Mouse (Mus musculus): ENCODE results near the gene Ccz1. TPM values are rescaled to one million over a fixed set of nuclear protein-coding genes. Genes with fewer than 3 reads are reported as not detected.

Ccz1 gene
- polyA plus RNA-seq, 1 experiment from 2014 or later: 30.5 TPM

DNA sequence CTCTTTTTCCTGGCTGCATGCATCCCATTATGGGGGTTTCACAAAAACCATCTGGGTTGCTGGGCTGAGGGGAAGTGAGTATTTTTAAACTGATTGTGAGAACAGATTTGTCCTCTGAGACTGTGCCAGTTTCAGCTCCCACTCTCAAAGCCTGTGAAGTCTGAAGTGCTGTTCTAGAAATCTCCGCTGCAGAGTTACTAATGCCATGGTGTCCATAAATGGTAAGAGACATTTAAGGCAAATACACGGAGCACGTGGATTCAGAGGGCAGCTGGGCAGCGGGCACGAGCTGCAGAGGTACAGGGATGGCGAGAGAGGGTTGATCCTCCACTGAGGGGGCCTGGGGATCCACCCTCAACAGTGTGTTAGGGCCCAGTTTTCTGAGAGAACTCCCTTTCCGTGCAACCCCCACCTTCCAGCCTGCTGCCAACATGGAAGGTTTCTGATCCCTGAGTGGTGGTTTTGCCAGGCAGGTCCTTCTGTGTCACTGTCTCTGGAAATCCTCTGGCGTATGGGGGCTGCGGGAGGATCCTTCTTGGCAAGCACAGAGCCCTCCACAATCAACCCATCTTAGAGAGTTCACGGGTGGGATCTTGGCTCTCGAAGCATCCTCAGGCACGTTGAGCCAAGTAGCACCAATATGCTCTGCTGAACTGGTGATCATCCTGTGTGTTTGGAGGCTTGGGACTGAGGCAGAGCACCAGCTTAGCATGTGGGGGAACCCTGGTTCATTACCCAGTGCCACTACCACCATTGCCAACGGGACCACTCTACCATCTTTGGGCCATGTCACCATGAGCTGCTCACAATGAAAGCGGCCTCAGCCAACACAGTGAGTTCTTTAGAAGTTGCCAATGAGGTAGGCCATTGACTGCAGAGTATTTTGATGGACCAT lies 71.2 kb downstream of the Ccz1 start:
- H3K4me2 ChIP-seq (ENCODE audit: low read depth, low read length): no peak overlapping the region
- H3K4me1 ChIP-seq (ENCODE audit: insufficient read depth): no peaks in the 10 kb centered on the region
- no peak overlapping the region for H3K9ac ChIP-seq (replicated peaks)
- H3K4me3 ChIP-seq (ENCODE audit: low read depth, low read length): no peak overlapping the region
- ATAC-seq: no peak
- no peaks in the 10 kb centered on the region for H3K36me3 ChIP-seq (replicated peaks; ENCODE audit: insufficient read depth, low read length)
- TF ChIP-seq CTCF (IDR thresholded peaks at IDR 0.05; ENCODE audit: low read depth): no peak
- no peak for TF ChIP-seq EP300 (IDR thresholded peaks at IDR 0.05; ENCODE audit: low read depth)
- DNase-seq: no peak
- WGBS (ENCODE audit: insufficient replicate concordance): 80% methylated on average over 14 of the region's 14 CpGs
- no peaks in the 10 kb centered on the region for H3K9me3 ChIP-seq (ENCODE audit: low read length)
- no peaks in the 10 kb centered on the region for H3K27me3 ChIP-seq (ENCODE audit: insufficient read depth, low read length)
- H3K27ac ChIP-seq (ENCODE audit: low read depth): no peak overlapping the region

- Histone ChIP-seq H3K9me3 (ENCODE audit: low read length) (no peaks in the 10 kb centered on the region), H3K4me1 (ENCODE audit: insufficient read depth) (no peaks in the 10 kb centered on the region), H3K36me3 (replicated peaks; ENCODE audit: insufficient read depth, low read length) (no peaks in the 10 kb centered on the region), H3K4me2 (ENCODE audit: low read depth, low read length) (no peak overlapping the region), H3K27ac (ENCODE audit: low read depth) (no peak overlapping the region), H3K4me3 (ENCODE audit: low read depth, low read length) (no peak overlapping the region), H3K9ac (replicated peaks) (no peak overlapping the region), H3K27me3 (ENCODE audit: insufficient read depth, low read length) (no peaks in the 10 kb centered on the region)
- TF ChIP-seq CTCF (IDR thresholded peaks at IDR 0.05; ENCODE audit: low read depth) (no peak), EP300 (IDR thresholded peaks at IDR 0.05; ENCODE audit: low read depth) (no peak)
- WGBS (ENCODE audit: insufficient replicate concordance): 18% methylated on average over 10 of the region's 10 CpGs
- ATAC-seq (no peak), DNase-seq (no peak)
Observed at GRCm38 (mm10) chr5:143941588-143941987, 73.1 kb downstream of the Ccz1 start.

Other genes with a start within 250 kb of the Ccz1 start
- gene Eif2ak1, start 197.1 kb downstream of the Ccz1 start, polyA plus RNA-seq (2015; fragmentation: Nextera tagmentation; extraction: Ambion mirVana): 45.6 and 49.5 TPM in 2 replicates
- 0.07 TPM in 1 of 2 replicates, not detected in the other for gene Ankrd61, start 117.2 kb downstream of the Ccz1 start, polyA plus RNA-seq (2015; fragmentation: Nextera tagmentation; extraction: Ambion mirVana)
- 22.2 and 25.4 TPM in 2 replicates for gene Aimp2, start 105.0 kb downstream of the Ccz1 start, polyA plus RNA-seq (2015; fragmentation: Nextera tagmentation; extraction: Ambion mirVana)
- 5.6 and 6.6 TPM in 2 replicates for gene Pms2, start 104.9 kb downstream of the Ccz1 start, polyA plus RNA-seq (2015; fragmentation: Nextera tagmentation; extraction: Ambion mirVana)
- gene Gm42421, start 86.7 kb downstream of the Ccz1 start, polyA plus RNA-seq (2015; fragmentation: Nextera tagmentation; extraction: Ambion mirVana): 0.19 TPM in 1 of 2 replicates, not detected in the other
- 0.19 and 0.23 TPM in 2 replicates for gene Rsph10b, start 81.8 kb downstream of the Ccz1 start, polyA plus RNA-seq (2015; fragmentation: Nextera tagmentation; extraction: Ambion mirVana)
- not detected in 2 replicates for gene Ocm, start 11.8 kb upstream of the Ccz1 start, polyA plus RNA-seq (2015; fragmentation: Nextera tagmentation; extraction: Ambion mirVana)
- gene Lmtk2, start 85.6 kb upstream of the Ccz1 start, polyA plus RNA-seq (2015; fragmentation: Nextera tagmentation; extraction: Ambion mirVana): 1.1 and 1.2 TPM in 2 replicates
- gene Bhlha15, start 175.4 kb upstream of the Ccz1 start, polyA plus RNA-seq (2015; fragmentation: Nextera tagmentation; extraction: Ambion mirVana): 0.16 and 0.19 TPM in 2 replicates
- 2.1 and 2.5 TPM in 2 replicates for gene Tecpr1, start 208.7 kb upstream of the Ccz1 start, polyA plus RNA-seq (2015; fragmentation: Nextera tagmentation; extraction: Ambion mirVana)
- 51.1 and 53.0 TPM in 2 replicates for gene Bri3, start 229.6 kb upstream of the Ccz1 start, polyA plus RNA-seq (2015; fragmentation: Nextera tagmentation; extraction: Ambion mirVana)

Data from liver, postnatal 0 days (tissue).